Mouse (Mus musculus) myocyte (in vitro differentiated cells): ENCODE data around the gene Bod1. TPM values are rescaled to one million over a fixed set of nuclear protein-coding genes. Genes with fewer than 3 reads are reported as not detected.

Experiments used
- H3K27me3 ChIP-seq: one replicate; pipeline ENCODE4 v1.6.1; 2011; ENCODE audit not compliant: control insufficient read depth, insufficient read depth, insufficient read length
- H3K36me3 ChIP-seq: one replicate; pipeline ENCODE4 v1.6.1; 2011; ENCODE audit not compliant: control insufficient read depth, insufficient read depth
- H3K4me2 ChIP-seq: one replicate; pipeline ENCODE4 v1.6.1; 2011; ENCODE audit warnings: low read depth, control low read depth
- H3K4me3 ChIP-seq: one replicate; pipeline ENCODE4 v1.5.1; 2011; ENCODE audit warnings: mild to moderate bottlenecking, control low read depth, moderate library complexity
- H3K79me2 ChIP-seq: one replicate; pipeline ENCODE4 v1.6.1; 2011; ENCODE audit not compliant: control insufficient read depth, insufficient read depth
- H3ac ChIP-seq: one replicate; pipeline ENCODE4 v1.6.1; 2011; ENCODE audit not compliant: control insufficient read depth, insufficient read length
- CEBPB ChIP-seq: IDR thresholded peaks from 2 replicates; pipeline ENCODE4 v1.6.1; 2011; ENCODE audit warnings: mild to moderate bottlenecking, moderate library complexity; ENCODE audit not compliant: poor library complexity, insufficient read depth, severe bottlenecking
- MAX ChIP-seq: IDR thresholded peaks from one replicate; pipeline ENCODE4 v1.6.1; 2011; ENCODE audit warnings: low read depth, mild to moderate bottlenecking, control low read depth
- MYOD1 ChIP-seq, 3 experiments: IDR thresholded peaks; one replicate each; pipeline ENCODE4 v1.6.1; 2011; ENCODE audit warnings: control low read depth in 2 of 3, low read depth in 2 of 3, mild to moderate bottlenecking in 2 of 3, moderate library complexity in 1 of 3; ENCODE audit not compliant: insufficient read length in 2 of 3, control insufficient read depth in 1 of 3
- MYOG ChIP-seq, 3 experiments: IDR thresholded peaks; one replicate each; pipeline ENCODE4 v1.6.1; 2011; ENCODE audit warnings: control low read depth in 2 of 3, low read depth in 2 of 3, mild to moderate bottlenecking in 2 of 3; ENCODE audit not compliant: insufficient read length in 2 of 3, control insufficient read depth in 1 of 3, insufficient read depth in 1 of 3
- POLR2A ChIP-seq: IDR thresholded peaks from one replicate; pipeline ENCODE4 v1.6.1; 2011; ENCODE audit warnings: low read depth, mild to moderate bottlenecking, control low read depth, moderate library complexity; ENCODE audit not compliant: insufficient read length
- POLR2AphosphoS2 ChIP-seq: IDR thresholded peaks from one replicate; pipeline ENCODE4 v1.6.1; 2011; ENCODE audit warnings: low read depth, control low read depth; ENCODE audit not compliant: insufficient read length
- REST ChIP-seq: IDR thresholded peaks from one replicate; pipeline ENCODE4 v1.6.1; 2011; ENCODE audit warnings: mild to moderate bottlenecking, control low read depth, moderate library complexity; ENCODE audit not compliant: insufficient read depth, insufficient read length
- SRF ChIP-seq: IDR thresholded peaks from one replicate; pipeline ENCODE4 v1.6.1; 2011; ENCODE audit warnings: low read depth; ENCODE audit not compliant: control insufficient read depth, insufficient read length
- TCF12 ChIP-seq: IDR thresholded peaks from one replicate; pipeline ENCODE4 v1.6.1; 2011; ENCODE audit warnings: mild to moderate bottlenecking, control low read depth; ENCODE audit not compliant: poor library complexity, insufficient read depth, severe bottlenecking
- TCF3 ChIP-seq: IDR thresholded peaks from one replicate; pipeline ENCODE4 v1.6.1; 2011; ENCODE audit warnings: low read depth, control low read depth; ENCODE audit not compliant: insufficient read length
- USF1 ChIP-seq: IDR thresholded peaks from one replicate; pipeline ENCODE4 v1.6.1; 2011; ENCODE audit warnings: low read depth, mild to moderate bottlenecking, control low read depth, moderate library complexity
- polyA plus RNA-seq: library from polyadenylated mRNA; unstranded; fragments of >200 nt; fragmentation: generic; extraction: Trizol; gene quantifications from one replicate; pipeline ENCODE4 v1.2.1, GENCODE M21; 2012; ENCODE audit warnings: missing spikeins

Gene Bod1
- polyA plus RNA-seq, 1 experiment, result 115 TPM

- TF ChIP-seq SRF, result no peak
- H3K79me2 ChIP-seq, result no peaks in the 10 kb centered on the region
- H3K36me3 ChIP-seq, result no peaks in the 10 kb centered on the region
- no peak overlapping the region for H3K4me3 ChIP-seq
- no peak overlapping the region for H3K4me2 ChIP-seq
- no peaks in the 10 kb centered on the region for H3K27me3 ChIP-seq
- H3ac ChIP-seq, result no peak overlapping the region
Measured at GRCm38 (mm10) chr11:31679840-31680381, 8.2 kb upstream of the Bod1 start.

GRCm38 (mm10) chr11:31677309-31677708 lies 5.6 kb upstream of the Bod1 start:
- Histone ChIP-seq H3K36me3 (no peaks in the 10 kb centered on the region), H3ac (no peak overlapping the region), H3K27me3 (no peaks in the 10 kb centered on the region), H3K4me3 (no peak overlapping the region), H3K79me2 (no peaks in the 10 kb centered on the region), H3K4me2 (no peak overlapping the region)
- TF ChIP-seq CEBPB (no peak), POLR2A (no peak), TCF12 (no peak), USF1 (no peak), MYOG (IDR thresholded peaks at IDR 0.05; ENCODE audit: control insufficient read depth in 1 of 3, insufficient read depth in 1 of 3, insufficient read length in 2 of 3, low read depth in 2 of 3) (no peak)

- Histone ChIP-seq H3K4me3 (no peak overlapping the region), H3ac (no peak overlapping the region), H3K79me2 (no peaks in the 10 kb centered on the region), H3K4me2 (no peak overlapping the region), H3K27me3 (no peaks in the 10 kb centered on the region), H3K36me3 (no peaks in the 10 kb centered on the region)
- TF ChIP-seq SRF (no peak), POLR2AphosphoS2 (no peak), POLR2A (no peak), MYOD1 (IDR thresholded peaks at IDR 0.05; ENCODE audit: control insufficient read depth in 1 of 3, insufficient read length in 2 of 3, low read depth in 2 of 3) (no peak), USF1 (no peak), TCF12 (no peak)
Measured at GRCm38 (mm10) chr11:31676661-31677252, 5.1 kb upstream of the Bod1 start.

GRCm38 (mm10) chr11:31675430-31675829 lies 3.7 kb upstream of the Bod1 start:
- H3K79me2 ChIP-seq, result peaks cover 5% of the 10 kb centered on the region
- H3K27me3 ChIP-seq, result no peaks in the 10 kb centered on the region
- H3K4me3 ChIP-seq, result no peak overlapping the region
- H3ac ChIP-seq, result no peak overlapping the region
- H3K4me2 ChIP-seq, result no peak overlapping the region
- no peak for TF ChIP-seq TCF12
- no peak for TF ChIP-seq REST
- no peak for TF ChIP-seq POLR2A
- no peak for TF ChIP-seq TCF3
- TF ChIP-seq MAX, result no peak
- TF ChIP-seq SRF, result no peak
- H3K36me3 ChIP-seq, result no peaks in the 10 kb centered on the region

- TF ChIP-seq TCF12 (no peak), POLR2AphosphoS2 (no peak), TCF3 (no peak), CEBPB (no peak)
- Histone ChIP-seq H3K36me3 (peaks cover 8% of the 10 kb centered on the region), H3K4me3 (peak overlapping the region; percentile 43), H3K27me3 (no peaks in the 10 kb centered on the region), H3K79me2 (peaks cover 13% of the 10 kb centered on the region), H3K4me2 (peak overlapping the region; percentile 79), H3ac (peak overlapping the region; percentile 51)
Measured at GRCm38 (mm10) chr11:31672170-31672563, 482 bp upstream of the Bod1 start.

GRCm38 (mm10) chr11:31670468-31670921 lies 1.2 kb downstream of the Bod1 start:
- peak overlapping the region; percentile 73 for H3K4me2 ChIP-seq
- H3K36me3 ChIP-seq, result peaks cover 17% of the 10 kb centered on the region
- no peak overlapping the region for H3ac ChIP-seq
- peaks cover 13% of the 10 kb centered on the region for H3K79me2 ChIP-seq
- H3K27me3 ChIP-seq, result no peaks in the 10 kb centered on the region
- TF ChIP-seq REST, result no peak
- peak overlapping the region; percentile 43 for H3K4me3 ChIP-seq
